Mouse (Mus musculus): ENCODE measurements around the gene Serhl. TPM values are rescaled to one million over a fixed set of nuclear protein-coding genes. Genes with fewer than 3 reads are reported as not detected.

The Serhl gene
- polyA plus RNA-seq (2012; rRNA removed; ENCODE audit: low replicate concordance) = 86.5 and 90.2 TPM in 2 replicates

GRCm38 (mm10) chr15:83089429-83089605 is at the start of gene Serhl:
Gene Serhl (plus strand): TSS chr15:83089506.

DNA sequence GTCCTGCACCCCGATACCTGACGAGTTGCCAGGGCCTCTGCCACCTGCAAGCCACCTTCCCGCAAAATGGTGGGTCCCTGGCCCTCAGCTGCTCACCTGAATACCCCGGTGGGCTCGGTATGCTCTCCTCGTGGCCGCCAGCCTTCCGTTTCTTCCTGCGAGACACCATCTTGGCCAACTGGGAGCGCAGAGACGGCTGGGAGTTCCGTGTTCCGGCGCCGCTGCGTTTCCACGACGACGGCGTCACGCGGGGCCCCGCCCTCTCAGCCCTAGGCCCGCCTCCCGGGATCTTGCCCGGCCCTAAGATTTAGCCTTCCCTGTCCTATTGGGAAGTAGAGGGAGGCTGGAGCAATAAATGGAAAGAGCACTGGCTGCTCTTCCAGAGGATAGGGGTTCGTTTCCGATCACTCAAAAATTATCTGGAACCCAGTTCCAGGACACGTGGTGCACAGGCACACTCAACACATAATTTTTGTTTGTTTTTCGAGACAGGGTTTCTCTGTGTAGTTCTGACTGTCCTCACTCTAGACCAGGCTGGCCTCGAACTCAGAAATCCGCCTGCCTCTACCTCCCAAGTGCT is 33.4 kb downstream of the Serhl start, which contains the start of gene Rrp7a:
TSS of gene Rrp7a (minus strand) at position 236 of the 580 bp plus-strand sequence.

GRCm38 (mm10) chr15:83149196-83150072 is 60.1 kb downstream of the Serhl start, which contains the start of gene Poldip3:
Gene Poldip3 (minus strand): TSS chr15:83149384.

Other genes starting within 250 kb of the Serhl start
- 10.6 and 15.4 TPM in 2 replicates for gene Tcf20, start 101.6 kb upstream of the Serhl start, polyA plus RNA-seq (2012; rRNA removed; ENCODE audit: low replicate concordance)
- 2.1 and 2.8 TPM in 2 replicates for gene Nfam1, start 56.2 kb upstream of the Serhl start, polyA plus RNA-seq (2012; rRNA removed; ENCODE audit: low replicate concordance)
- gene Rrp7a, start 33.3 kb downstream of the Serhl start, polyA plus RNA-seq (2012; rRNA removed; ENCODE audit: low replicate concordance) = 82.7 and 91.7 TPM in 2 replicates
- gene Poldip3, start 59.9 kb downstream of the Serhl start, polyA plus RNA-seq (2012; rRNA removed; ENCODE audit: low replicate concordance) = 27.0 and 34.7 TPM in 2 replicates
- 773 and 997 TPM in 2 replicates for gene Cyb5r3, start 83.1 kb downstream of the Serhl start, polyA plus RNA-seq (2012; rRNA removed; ENCODE audit: low replicate concordance)
- 8.6 and 17.0 TPM in 2 replicates for gene A4galt, start 162.3 kb downstream of the Serhl start, polyA plus RNA-seq (2012; rRNA removed; ENCODE audit: low replicate concordance)

Data from duodenum, adult 2 months (tissue).